Mouse (Mus musculus) hindbrain, postnatal 0 days (tissue): Measurements from ENCODE around the gene Dnah2. TPM values are rescaled to one million over a fixed set of nuclear protein-coding genes. Genes with fewer than 3 reads are reported as not detected.

Experiments
- ATAC-seq: fragments of 200-750 bp; cut with Nextera tagmentation; 2 replicates; pipeline ENCODE4 v1.8.0; 2017; ENCODE audit warnings: mild to moderate bottlenecking, moderate TSS enrichment, moderate library complexity
- DNase-seq: peaks from one replicate; pipeline ENCODE4 v3.0.0-alpha.2; 2015; ENCODE audit warnings: low spot score
- H3K27ac ChIP-seq: fragments of 300-500 bp; sonication (generic); 2 replicates; pipeline ENCODE4 v1.5.1; 2014; ENCODE audit warnings: mild to moderate bottlenecking
- H3K27me3 ChIP-seq: fragments of 300-500 bp; sonication (generic); 2 replicates; pipeline ENCODE4 v1.6.1; 2014; ENCODE audit warnings: low read length, mixed read lengths; ENCODE audit not compliant: insufficient read depth
- H3K36me3 ChIP-seq: fragments of 300-500 bp; sonication (generic); 2 replicates; pipeline ENCODE4 v1.6.1; 2014; ENCODE audit warnings: low read length, mixed read lengths; ENCODE audit not compliant: insufficient read depth
- H3K4me1 ChIP-seq: fragments of 300-500 bp; sonication (generic); 2 replicates; pipeline ENCODE4 v1.6.1; 2014; ENCODE audit warnings: antibody characterized with exemption, low read length, mixed read lengths; ENCODE audit not compliant: insufficient read depth
- H3K4me2 ChIP-seq: fragments of 300-500 bp; sonication (generic); 2 replicates; pipeline ENCODE4 v1.6.1; 2014; ENCODE audit warnings: low read depth, mild to moderate bottlenecking, low read length, moderate library complexity, mixed read lengths
- H3K4me3 ChIP-seq: fragments of 300-500 bp; sonication (generic); 2 replicates; pipeline ENCODE4 v1.5.1; 2014; ENCODE audit warnings: low read length
- H3K9ac ChIP-seq: fragments of 300-500 bp; sonication (generic); replicated peaks from 2 replicates; pipeline ENCODE4 v1.6.1; 2014; ENCODE audit warnings: mild to moderate bottlenecking, low read length, moderate library complexity, mixed read lengths
- H3K9me3 ChIP-seq: fragments of 300-500 bp; sonication (generic); 2 replicates; pipeline ENCODE4 v1.6.1; 2016; ENCODE audit warnings: low read length, mixed read lengths
- CTCF ChIP-seq: IDR thresholded peaks from 2 replicates; pipeline ENCODE4 v1.5.1; 2016; ENCODE audit warnings: antibody characterized with exemption, control low read depth, low read depth
- WGBS: fragments of 180-500 bp; shearing (Covaris S2); extraction: QIAGEN DNeasy Blood & Tissue Kit; methylation state at CpG from one replicate; pipeline ENCODE4 v1.1.7; 2014; 5-methylcytosine and 5-hydroxymethylcytosine counted together
- polyA plus RNA-seq: library from polyadenylated mRNA; unstranded; fragments of >200 nt; fragmentation: Nextera tagmentation; extraction: Ambion mirVana; gene quantifications from 2 replicates; pipeline ENCODE4 v1.2.1, GENCODE M21; 2015
- total RNA-seq: library from RNA; depleted of rRNA; stranded (reverse); fragments of >200 nt; gene quantifications from 2 replicates; pipeline ENCODE4 v1.2.3, GENCODE M21; 2014

Dnah2 gene
- total and polyA plus RNA-seq, 2 experiments from 2014 or later = 2.0 to 3.9 TPM

DNA sequence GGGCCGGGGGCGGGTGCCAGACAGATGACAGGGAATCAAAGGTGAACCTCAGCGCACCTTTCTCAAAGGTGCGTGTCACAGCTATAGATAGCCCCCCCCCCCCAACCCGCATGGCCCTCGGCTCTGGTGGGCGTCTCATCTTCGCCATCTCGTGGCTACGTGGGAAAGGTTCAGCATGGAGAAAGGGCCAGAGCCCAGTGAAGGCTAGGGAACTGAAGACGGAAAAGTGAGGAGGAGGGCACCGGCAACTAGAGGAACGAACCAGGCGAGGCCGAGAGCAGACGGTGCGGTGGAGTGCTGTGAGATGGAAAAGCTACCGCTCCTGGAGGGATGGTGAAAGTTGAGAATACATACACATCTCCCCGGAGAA is 129.5 kb downstream of the Dnah2 start:
- H3K36me3 ChIP-seq = no peaks in the 10 kb centered on the region
- H3K4me1 ChIP-seq = peaks cover 22% of the 10 kb centered on the region
- ATAC-seq (no peak), DNase-seq (peak; percentile 67)
- H3K4me2 ChIP-seq = peak overlapping the region; percentile 98
- peak overlapping the region; percentile 43 for H3K9ac ChIP-seq
- WGBS = under 1% methylated on average over 19 of the region's 19 CpGs
- peak overlapping the region; percentile 75 for H3K27ac ChIP-seq
- TF ChIP-seq CTCF = peak; percentile 75
- H3K4me3 ChIP-seq = peak overlapping the region; percentile 67
- no peaks in the 10 kb centered on the region for H3K9me3 ChIP-seq
- H3K27me3 ChIP-seq = peaks cover 7% of the 10 kb centered on the region

- peak overlapping the region; percentile 98 for H3K4me2 ChIP-seq
- DNase-seq = peak; percentile 97
- H3K4me3 ChIP-seq = peak overlapping the region; percentile 67
- H3K27me3 ChIP-seq = peaks cover 7% of the 10 kb centered on the region
- peak; percentile 2; the same call in 1 of the 2 replicates for TF ChIP-seq CTCF
- H3K36me3 ChIP-seq = no peaks in the 10 kb centered on the region
- peak overlapping the region; percentile 99 for H3K27ac ChIP-seq
- no peaks in the 10 kb centered on the region for H3K9me3 ChIP-seq
- ATAC-seq = peak; percentile 94
- under 1% methylated on average over 44 of the region's 45 CpGs for WGBS
- peaks cover 28% of the 10 kb centered on the region for H3K4me1 ChIP-seq
- peak overlapping the region; percentile 62 for H3K9ac ChIP-seq
These were observed 130.1 kb downstream of the Dnah2 start for GRCm38 (mm10) chr11:69418481-69419442.

GRCm38 (mm10) chr11:69417449-69418384 is 131.2 kb downstream of the Dnah2 start:
- no peaks in the 10 kb centered on the region for H3K36me3 ChIP-seq
- peak overlapping the region; percentile 99 for H3K27ac ChIP-seq
- DNase-seq (peak; percentile 96), ATAC-seq (peak; percentile 59)
- peaks cover 3% of the 10 kb centered on the region for H3K27me3 ChIP-seq
- peak overlapping the region; percentile 62 for H3K9ac ChIP-seq
- H3K4me3 ChIP-seq = peak overlapping the region; percentile 67
- H3K4me1 ChIP-seq = peaks cover 39% of the 10 kb centered on the region
- TF ChIP-seq CTCF = no peak
- WGBS = under 1% methylated on average over 39 of the region's 39 CpGs
- peak overlapping the region; percentile 98 for H3K4me2 ChIP-seq
- H3K9me3 ChIP-seq = no peaks in the 10 kb centered on the region

- WGBS = 6% methylated on average over 8 of the region's 8 CpGs
- no peaks in the 10 kb centered on the region for H3K27me3 ChIP-seq
- H3K36me3 ChIP-seq = no peaks in the 10 kb centered on the region
- H3K4me3 ChIP-seq = peak overlapping the region; percentile 67
- peak overlapping the region; percentile 99 for H3K27ac ChIP-seq
- ATAC-seq = no peak
- DNase-seq = peak; percentile 11
- H3K4me2 ChIP-seq = peak overlapping the region; percentile 98
- H3K9me3 ChIP-seq = no peaks in the 10 kb centered on the region
- H3K4me1 ChIP-seq = peaks cover 46% of the 10 kb centered on the region
- TF ChIP-seq CTCF = no peak
- peak overlapping the region; percentile 62 for H3K9ac ChIP-seq
These were observed 131.9 kb downstream of the Dnah2 start for GRCm38 (mm10) chr11:69416921-69417448.

DNA sequence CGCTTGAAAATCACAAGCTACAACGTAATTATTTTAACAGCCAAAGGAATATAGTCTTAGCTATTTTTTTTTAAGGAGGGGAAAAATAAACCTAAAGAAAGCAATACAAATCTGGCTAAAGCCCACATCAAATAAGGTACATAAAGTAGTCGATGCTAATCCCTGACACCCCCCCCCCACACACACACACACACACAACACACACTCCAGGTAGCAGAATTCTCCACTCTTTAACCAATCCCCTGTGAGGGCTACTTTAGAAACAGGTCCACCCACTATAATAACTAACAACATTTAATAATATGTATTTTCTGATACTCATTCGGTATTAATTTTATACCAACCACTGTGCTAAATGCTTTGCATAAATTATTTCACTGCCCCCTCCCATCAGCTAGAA is 132.4 kb downstream of the Dnah2 start:
- ATAC-seq (no peak), DNase-seq (no peak)
- peak overlapping the region; percentile 62 for H3K9ac ChIP-seq
- TF ChIP-seq CTCF = no peak
- H3K4me2 ChIP-seq = peak overlapping the region; percentile 98
- H3K36me3 ChIP-seq = no peaks in the 10 kb centered on the region
- H3K27ac ChIP-seq = peak overlapping the region; percentile 99
- H3K4me3 ChIP-seq = peak overlapping the region; percentile 67
- H3K4me1 ChIP-seq = peaks cover 46% of the 10 kb centered on the region
- WGBS = 1% methylated on average over 4 of the region's 4 CpGs
- no peaks in the 10 kb centered on the region for H3K9me3 ChIP-seq
- no peaks in the 10 kb centered on the region for H3K27me3 ChIP-seq
